Mouse (Mus musculus) forebrain, postnatal 0 days (tissue): ENCODE measurements around the gene Agpat1. TPM values are rescaled to one million over a fixed set of nuclear protein-coding genes. Genes with fewer than 3 reads are reported as not detected.

ENCODE experiments used
- ATAC-seq: fragments of 200-750 bp; cut with Nextera tagmentation; 2 replicates; pipeline ENCODE4 v1.8.0; 2017; ENCODE audit warnings: mild to moderate bottlenecking, moderate library complexity
- DNase-seq: peaks from one replicate; pipeline ENCODE4 v3.0.0-alpha.2; 2015
- H3K27ac ChIP-seq: fragments of 300-500 bp; sonication (generic); 2 replicates; pipeline ENCODE4 v1.5.1; 2014; ENCODE audit warnings: low read depth, mild to moderate bottlenecking, antibody characterized with exemption, low read length, moderate library complexity, mixed read lengths
- H3K27me3 ChIP-seq: fragments of 300-500 bp; sonication (generic); 2 replicates; pipeline ENCODE4 v1.6.1; 2014; ENCODE audit warnings: mild to moderate bottlenecking, low read length, mixed read lengths; ENCODE audit not compliant: insufficient read depth
- H3K36me3 ChIP-seq: fragments of 300-500 bp; sonication (generic); 2 replicates; pipeline ENCODE4 v1.6.1; 2014; ENCODE audit warnings: mild to moderate bottlenecking, moderate library complexity; ENCODE audit not compliant: insufficient read depth
- H3K4me1 ChIP-seq: fragments of 300-500 bp; sonication (generic); 2 replicates; pipeline ENCODE4 v1.6.1; 2014; ENCODE audit warnings: antibody characterized with exemption; ENCODE audit not compliant: insufficient read depth
- H3K4me2 ChIP-seq: fragments of 300-500 bp; sonication (generic); 2 replicates; pipeline ENCODE4 v1.6.1; 2014; ENCODE audit warnings: low read depth, mild to moderate bottlenecking, moderate library complexity
- H3K4me3 ChIP-seq: fragments of 300-500 bp; sonication (generic); 2 replicates; pipeline ENCODE4 v1.5.1; 2014; ENCODE audit warnings: low read depth, low read length, mixed read lengths
- H3K9ac ChIP-seq: fragments of 300-500 bp; sonication (generic); 2 replicates; pipeline ENCODE4 v1.6.1; 2014; ENCODE audit warnings: mild to moderate bottlenecking
- H3K9me3 ChIP-seq: fragments of 300-500 bp; sonication (generic); 2 replicates; pipeline ENCODE4 v1.6.1; 2016; ENCODE audit warnings: low read length
- CTCF ChIP-seq: sonication (generic); IDR thresholded peaks from 2 replicates; pipeline ENCODE4 v1.5.1; 2016; ENCODE audit warnings: antibody characterized with exemption, control low read depth, low read depth
- WGBS: fragments of 180-500 bp; shearing (Covaris S2); extraction: QIAGEN DNeasy Blood & Tissue Kit; methylation state at CpG from one replicate; pipeline ENCODE4 v1.1.7; 2014; 5-methylcytosine and 5-hydroxymethylcytosine counted together
- polyA plus RNA-seq: library from polyadenylated mRNA; unstranded; fragments of >200 nt; fragmentation: Nextera tagmentation; extraction: Ambion mirVana; gene quantifications from 2 replicates; pipeline ENCODE4 v1.2.1, GENCODE M21; 2015
- total RNA-seq: library from RNA; depleted of rRNA; stranded (reverse); fragments of >200 nt; gene quantifications from 2 replicates; pipeline ENCODE4 v1.2.3, GENCODE M21; 2014

Gene Agpat1
- total and polyA plus RNA-seq, 2 experiments from 2014 or later = 104 to 217 TPM

DNA sequence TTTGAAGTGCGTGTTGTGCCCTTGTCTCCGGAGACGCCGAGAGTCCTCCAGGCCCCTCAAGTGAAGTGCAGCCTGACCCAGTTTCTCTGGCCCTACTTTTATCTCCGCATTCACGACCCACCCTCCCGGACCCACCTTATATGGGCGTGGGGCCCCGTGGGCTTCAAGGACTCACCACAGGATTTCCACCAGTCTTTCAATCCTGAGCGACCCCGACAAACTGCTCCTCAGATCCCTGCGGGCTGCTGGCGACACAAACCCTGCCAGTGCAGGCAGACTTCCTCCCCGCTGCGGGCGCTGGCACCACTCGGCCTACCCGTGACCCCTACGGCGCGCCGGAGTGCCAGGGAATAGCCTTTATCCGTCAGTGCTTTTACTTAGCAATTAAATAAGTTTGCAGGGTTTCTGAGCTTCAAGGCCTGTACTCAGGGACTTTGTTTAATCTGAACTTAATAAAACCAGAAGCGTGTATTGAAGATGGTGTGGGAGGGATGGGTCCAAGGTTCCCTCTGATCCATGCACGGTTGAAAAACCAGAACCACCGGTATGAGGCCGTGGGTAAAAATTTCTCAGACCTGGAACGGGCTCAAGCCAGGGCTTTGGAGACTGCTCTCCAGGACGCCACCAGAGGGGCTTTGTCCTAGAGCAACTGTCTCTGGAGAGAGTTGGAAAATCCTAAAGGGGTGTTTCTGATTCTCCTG lies 24.0 kb downstream of the Agpat1 start, which contains the start of gene Ppt2:
Gene Ppt2, minus strand, starts transcription at position 568 of the 701 bp plus-strand sequence.
- peak within 1 kb of the TSS; percentile 92 for H3K27ac ChIP-seq
- H3K4me1 ChIP-seq = peaks cover 28% of the 10 kb centered on the region
- H3K4me2 ChIP-seq = peak within 1 kb of the TSS; percentile 92
- 5% methylated on average over 29 of the region's 29 CpGs for WGBS
- DNase-seq (no peak), ATAC-seq (no peak; the same call in 1 of the 2 replicates)
- H3K9me3 ChIP-seq = no peaks in the 10 kb centered on the region
- peak within 1 kb of the TSS; percentile 54 for H3K9ac ChIP-seq
- peaks cover 6% of the 10 kb centered on the region; the same call in 1 of the 2 replicates for H3K36me3 ChIP-seq
- no peak for TF ChIP-seq CTCF
- no peaks in the 10 kb centered on the region for H3K27me3 ChIP-seq
- peak within 1 kb of the TSS; percentile 55 for H3K4me3 ChIP-seq

DNA sequence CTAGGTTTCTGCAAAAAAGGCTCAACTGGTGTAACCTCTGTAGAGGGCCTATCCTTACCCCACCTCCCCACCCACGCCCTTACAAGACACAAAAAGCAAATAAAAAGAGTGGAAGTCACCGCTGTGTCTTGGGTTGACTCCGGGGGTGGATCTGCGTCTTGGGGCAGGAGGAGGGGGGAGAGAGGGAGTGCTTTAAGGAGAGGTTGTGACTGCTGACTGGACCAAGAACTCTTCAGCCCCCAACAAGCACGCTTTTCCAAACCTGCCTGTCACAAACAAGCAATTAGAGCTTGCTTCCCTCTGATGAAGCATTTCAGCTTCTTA lies 24.5 kb downstream of the Agpat1 start:
- peaks cover under 1% of the 10 kb centered on the region; the same call in 1 of the 2 replicates for H3K36me3 ChIP-seq
- H3K4me3 ChIP-seq = peak overlapping the region; percentile 55
- H3K4me2 ChIP-seq = peak overlapping the region; percentile 92
- H3K27ac ChIP-seq = peak overlapping the region; percentile 92
- ATAC-seq (no peak), DNase-seq (no peak)
- no peak for TF ChIP-seq CTCF
- H3K4me1 ChIP-seq = peaks cover 28% of the 10 kb centered on the region
- no peaks in the 10 kb centered on the region for H3K27me3 ChIP-seq
- no peak overlapping the region for H3K9ac ChIP-seq
- WGBS = 17% methylated on average over 5 of the region's 5 CpGs
- no peaks in the 10 kb centered on the region for H3K9me3 ChIP-seq

DNA sequence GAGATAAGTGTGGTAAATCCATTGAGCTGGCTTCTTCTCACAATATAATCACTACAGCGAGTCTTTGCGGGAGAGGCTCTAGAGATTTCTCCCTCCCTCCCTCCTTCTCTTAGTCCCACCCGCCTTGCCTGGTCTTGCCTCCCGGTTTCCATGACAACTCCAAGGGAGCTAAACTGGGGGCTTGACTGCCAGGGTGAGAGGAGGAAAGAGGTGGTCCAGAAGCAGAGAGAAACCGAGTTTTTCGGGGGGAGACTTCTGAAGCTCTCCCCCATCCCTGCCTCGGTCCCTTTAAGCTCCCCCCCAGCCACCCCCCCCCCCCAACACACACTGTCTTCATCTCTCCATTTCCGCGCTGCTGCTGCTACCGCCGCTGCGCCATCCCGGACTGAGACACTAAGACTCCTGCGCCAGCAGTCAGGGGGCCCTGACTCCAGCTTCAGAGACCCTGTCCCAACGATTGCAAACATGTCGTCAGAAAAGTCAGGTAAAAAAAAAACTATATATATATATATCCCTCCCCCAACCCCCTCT lies 25.2 kb downstream of the Agpat1 start, which contains the start of gene Prrt1:
Gene Prrt1, plus strand, starts transcription at position 313 of the 531 bp plus-strand sequence.
- Histone ChIP-seq H3K4me3 (peak within 1 kb of the TSS; percentile 55), H3K27me3 (no peaks in the 10 kb centered on the region), H3K27ac (peak within 1 kb of the TSS; percentile 92), H3K4me2 (peak within 1 kb of the TSS; percentile 92), H3K4me1 (peaks cover 28% of the 10 kb centered on the region), H3K9ac (peak within 1 kb of the TSS; percentile 54), H3K9me3 (no peaks in the 10 kb centered on the region), H3K36me3 (no peaks in the 10 kb centered on the region)
- no peak for TF ChIP-seq CTCF
- ATAC-seq = peak; percentile 44; the same call in 1 of the 2 replicates
- 3% methylated on average over 16 of the region's 16 CpGs for WGBS
- peak; percentile 82 for DNase-seq

DNA sequence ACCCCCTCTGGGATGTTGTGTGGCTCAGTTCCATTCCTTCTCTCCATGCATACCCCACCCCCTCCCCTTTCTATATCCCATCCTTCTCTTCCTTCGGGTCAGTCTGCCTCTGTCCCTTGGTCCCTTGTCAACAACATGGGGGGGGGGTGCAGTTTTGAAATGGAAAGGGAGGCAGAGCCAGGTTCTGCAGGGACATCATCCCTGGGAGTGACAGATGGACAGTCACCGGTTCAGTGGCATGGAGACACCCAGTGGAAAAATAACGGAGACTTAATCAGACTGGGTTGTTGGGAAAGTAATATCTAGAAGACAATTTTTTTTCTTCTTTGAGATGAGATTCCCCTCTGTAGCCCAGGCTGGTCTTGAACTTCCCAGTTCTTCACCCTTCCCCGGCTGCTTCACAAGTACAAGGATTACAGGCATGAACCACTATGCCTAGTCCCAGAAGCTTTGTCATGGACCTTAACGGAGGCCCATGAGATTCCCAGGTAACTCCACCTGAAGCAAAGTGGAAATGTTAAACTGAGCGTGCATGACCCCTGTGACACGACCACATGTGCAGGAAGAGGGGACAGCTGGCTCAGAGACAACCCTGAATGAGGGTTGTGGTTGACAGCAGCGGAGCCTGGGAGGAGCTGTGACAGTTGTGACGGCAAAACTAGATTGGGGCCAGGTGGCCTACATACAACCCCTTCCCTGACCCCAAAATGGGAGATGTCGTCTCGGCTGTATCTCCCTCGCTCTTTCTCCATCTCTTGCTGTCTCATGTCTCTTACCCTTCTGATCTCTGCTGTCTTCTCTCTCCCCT lies 25.9 kb downstream of the Agpat1 start:
- Histone ChIP-seq H3K4me1 (peaks cover 28% of the 10 kb centered on the region), H3K4me3 (peak overlapping the region; percentile 45), H3K36me3 (no peaks in the 10 kb centered on the region), H3K27me3 (no peaks in the 10 kb centered on the region), H3K9me3 (no peaks in the 10 kb centered on the region), H3K27ac (no peak overlapping the region), H3K9ac (peak overlapping the region; percentile 51), H3K4me2 (peak overlapping the region; percentile 92)
- DNase-seq (no peak), ATAC-seq (no peak)
- WGBS = 20% methylated on average over 12 of the region's 12 CpGs
- TF ChIP-seq CTCF = no peak

GRCm38 (mm10) chr17:34630761-34631301 lies 26.8 kb downstream of the Agpat1 start:
- 4% methylated on average over 48 of the region's 48 CpGs for WGBS
- Histone ChIP-seq H3K27me3 (no peaks in the 10 kb centered on the region), H3K36me3 (no peaks in the 10 kb centered on the region), H3K27ac (no peak overlapping the region), H3K4me1 (peaks cover 28% of the 10 kb centered on the region), H3K9ac (peak overlapping the region; percentile 51), H3K4me3 (peak overlapping the region; percentile 45), H3K9me3 (no peaks in the 10 kb centered on the region), H3K4me2 (peak overlapping the region; percentile 92)
- TF ChIP-seq CTCF = no peak
- DNase-seq (no peak), ATAC-seq (no peak)

GRCm38 (mm10) chr17:34631647-34632046 lies 27.6 kb downstream of the Agpat1 start:
- no peak for ATAC-seq
- H3K4me1 ChIP-seq = peaks cover 21% of the 10 kb centered on the region
- no peak for DNase-seq
- TF ChIP-seq CTCF = no peak
- H3K36me3 ChIP-seq = no peaks in the 10 kb centered on the region
- peak overlapping the region; percentile 45 for H3K4me3 ChIP-seq
- no peaks in the 10 kb centered on the region for H3K27me3 ChIP-seq
- peak overlapping the region; percentile 19; the same call in 1 of the 2 replicates for H3K9ac ChIP-seq
- 9% methylated on average over 12 of the region's 12 CpGs for WGBS
- H3K27ac ChIP-seq = no peak overlapping the region
- peak overlapping the region; percentile 92 for H3K4me2 ChIP-seq
- no peaks in the 10 kb centered on the region for H3K9me3 ChIP-seq
